Mouse (Mus musculus) cerebellum, adult 8-10 months (tissue): ENCODE measurements around the gene Gm45711.
A peak's percentile ranks its signal among the peaks of the same experiment; 100 is the strongest.
"Not testable (repeated sequence)": the region's sequence is repeated elsewhere in the genome, so short reads cannot be mapped to it uniquely, and the experiment has no call there.

Source experiments
- DNase-seq: peaks from one replicate; pipeline ENCODE4 v3.0.0; 2022

Gene Gm45711

DNA sequence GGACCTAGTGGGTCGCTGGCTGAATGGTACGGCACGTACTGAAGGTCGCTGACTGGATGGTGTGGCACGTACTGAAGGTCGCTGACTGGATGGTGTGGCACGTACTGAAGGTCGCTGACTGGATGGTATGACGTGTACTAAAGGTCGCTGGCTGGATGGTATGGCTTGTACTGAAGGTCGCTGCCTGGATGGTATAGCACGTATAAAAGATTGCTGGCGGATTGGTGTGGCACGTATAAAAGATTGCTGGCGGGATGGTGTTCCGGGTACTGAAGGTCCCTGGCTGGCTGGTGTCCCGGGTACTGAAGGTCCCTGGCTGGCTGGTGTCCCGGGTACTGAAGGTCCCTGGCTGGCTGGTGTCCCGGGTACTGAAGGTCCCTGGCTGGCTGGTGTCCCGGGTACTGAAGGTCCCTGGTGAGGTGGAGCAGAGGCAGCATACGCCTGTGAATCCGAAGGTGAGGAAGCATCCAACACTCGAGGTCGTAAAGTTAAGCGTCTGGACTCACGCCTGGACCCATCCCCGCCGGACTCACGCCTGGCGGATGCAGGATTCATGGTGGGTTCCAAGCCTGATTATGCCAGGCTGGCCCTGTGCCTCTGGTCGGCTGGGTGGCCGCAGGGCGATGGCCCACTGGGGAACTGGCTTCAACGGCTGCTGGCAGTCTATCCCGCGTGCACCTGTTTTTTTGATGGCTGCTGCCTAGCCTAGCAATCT is at the start of gene Gm45711, which contains the start of gene Cmtm1:
TSS of gene Gm45711 (minus strand) at position 641 of the 715 bp plus-strand sequence.
TSS of gene Cmtm1 (minus strand) at position 705 of the 715 bp plus-strand sequence.
- DNase-seq: peak; percentile 23

DNA sequence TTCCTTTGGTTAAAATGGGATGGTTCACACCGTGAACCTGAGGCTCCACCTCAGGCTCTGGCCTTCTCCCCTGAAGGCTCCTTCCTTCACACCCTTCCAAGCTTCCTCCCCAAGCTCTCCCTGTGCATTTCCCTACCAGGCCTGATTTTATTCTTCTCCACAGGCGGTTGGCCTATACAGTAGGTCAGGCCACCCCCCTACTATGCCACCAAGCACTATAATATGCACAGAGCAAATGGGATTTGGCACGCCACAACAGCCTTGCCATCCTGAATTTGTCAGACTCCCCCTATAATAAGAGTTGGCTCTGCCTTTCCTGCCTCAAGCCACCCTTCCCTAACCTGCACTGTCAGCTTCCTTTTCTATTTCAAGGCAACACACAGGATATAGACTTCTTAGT is 48.8 kb upstream of the Gm45711 start:
- DNase-seq: no peak

DNA sequence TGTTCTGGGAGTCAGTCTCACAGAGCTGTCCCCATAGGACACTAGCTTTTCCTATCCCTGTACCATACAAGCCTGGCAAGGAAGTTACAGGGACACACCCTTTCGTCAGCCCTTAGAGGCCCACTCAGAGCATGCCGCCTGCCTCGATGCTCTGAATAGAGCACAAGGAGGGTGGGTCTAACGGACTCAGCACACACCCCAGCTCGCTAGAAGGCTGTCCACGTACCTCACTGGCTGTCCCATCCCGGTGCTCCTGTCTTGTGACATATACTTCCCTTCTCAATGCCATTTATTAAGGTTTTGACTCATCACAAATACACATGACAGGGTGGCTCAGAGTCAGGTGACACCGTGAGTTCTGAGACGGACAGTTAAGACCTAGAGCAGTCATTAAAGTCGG is 44.6 kb upstream of the Gm45711 start:
- no peak for DNase-seq

DNA sequence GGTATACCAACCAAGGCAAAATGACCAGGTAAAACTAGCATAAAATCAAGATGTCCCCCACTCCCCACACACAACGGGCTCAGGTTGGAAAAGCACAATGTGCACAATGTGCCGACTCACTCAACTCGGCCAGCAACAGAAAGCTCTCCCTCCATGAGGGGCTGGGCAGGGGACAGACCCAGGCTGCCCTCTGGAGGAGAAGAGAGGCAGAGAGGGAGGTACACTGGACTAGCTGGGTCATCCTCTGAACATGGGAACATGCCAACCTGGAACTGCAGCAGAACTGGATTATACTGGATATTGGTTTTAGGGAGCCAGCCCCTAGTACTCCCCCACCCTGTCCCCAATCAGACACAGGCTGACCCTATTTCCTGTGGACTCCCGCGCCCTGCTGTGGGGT is 43.3 kb upstream of the Gm45711 start:
- no peak for DNase-seq

DNA sequence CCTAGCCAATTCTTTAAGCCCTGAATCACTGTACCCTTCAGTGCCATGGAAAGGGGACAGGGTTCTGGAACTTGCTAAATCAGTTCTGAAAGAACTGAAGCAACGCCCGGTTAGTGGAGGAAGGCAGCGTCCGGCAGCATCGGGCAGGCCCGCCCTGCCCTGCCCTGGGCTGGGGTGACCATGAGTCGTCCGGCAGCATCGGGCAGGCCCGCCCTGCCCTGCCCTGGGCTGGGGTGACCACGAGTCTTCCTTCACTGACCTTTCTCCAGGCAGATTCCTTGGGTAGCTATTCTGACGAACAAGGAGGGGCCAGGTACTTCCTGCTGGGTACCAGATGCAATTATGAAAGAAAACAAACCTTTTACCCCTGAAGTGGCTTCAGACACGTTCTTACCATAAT is 40.2 kb upstream of the Gm45711 start:
- DNase-seq: no peak

DNA sequence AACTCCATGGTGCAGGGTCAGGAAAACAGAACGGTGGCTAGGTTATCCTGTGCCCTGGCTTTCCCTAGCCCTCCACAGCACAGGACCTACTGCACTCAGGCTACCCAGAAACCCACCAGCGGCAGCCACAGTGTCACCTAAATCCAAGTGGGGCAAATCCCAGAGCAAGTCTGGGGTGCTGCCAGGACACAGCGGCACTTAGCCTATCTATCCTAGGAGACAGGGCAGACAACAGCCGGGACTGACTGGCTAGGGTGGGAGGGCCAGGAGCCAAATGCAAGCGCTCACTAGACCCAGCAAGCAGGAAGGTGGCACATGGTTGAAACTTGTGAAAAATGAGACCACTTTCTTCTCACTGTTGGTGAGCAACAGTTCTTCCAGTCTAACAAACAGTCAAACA is 39.1 kb upstream of the Gm45711 start:
- no peak for DNase-seq

DNA sequence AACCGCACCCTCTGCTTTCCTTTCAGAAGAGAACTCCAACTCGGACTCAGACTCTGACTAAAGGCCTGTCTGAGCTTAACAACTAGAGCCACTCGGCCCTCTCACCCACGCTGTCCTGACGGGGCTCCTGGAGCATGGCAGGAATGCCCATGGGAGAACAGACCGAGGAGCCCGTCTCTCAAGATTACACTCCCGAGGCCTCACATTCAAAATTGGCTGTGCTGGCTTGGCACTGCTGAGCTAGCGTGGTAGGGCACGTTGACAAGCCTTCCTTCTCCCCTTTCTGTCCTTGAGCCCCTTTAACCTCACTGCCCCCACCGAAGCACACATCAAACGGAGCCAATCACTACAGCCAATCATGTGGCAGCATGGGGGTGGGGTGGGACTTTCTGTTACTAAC is 36.8 kb upstream of the Gm45711 start:
- DNase-seq: no peak

DNA sequence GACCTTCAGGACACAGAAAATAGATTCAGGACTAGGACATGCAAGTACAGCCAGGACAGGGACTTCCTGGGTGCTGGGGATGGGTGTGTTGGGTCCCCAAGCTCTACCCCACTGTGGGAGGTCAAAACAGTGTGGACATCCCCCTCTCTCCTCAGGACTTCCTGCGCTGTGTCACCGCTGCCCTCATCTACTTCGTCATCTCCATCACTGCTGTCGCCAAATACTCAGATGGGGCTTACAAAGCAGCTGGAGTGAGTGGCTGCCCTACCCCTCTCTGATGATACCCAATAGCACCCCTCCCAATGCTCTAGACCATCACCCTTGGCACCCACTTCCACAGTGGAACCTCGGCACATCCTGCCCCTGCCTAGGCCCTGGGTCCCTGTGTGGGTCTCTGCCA is 34.7 kb upstream of the Gm45711 start:
- DNase-seq: no peak

DNA sequence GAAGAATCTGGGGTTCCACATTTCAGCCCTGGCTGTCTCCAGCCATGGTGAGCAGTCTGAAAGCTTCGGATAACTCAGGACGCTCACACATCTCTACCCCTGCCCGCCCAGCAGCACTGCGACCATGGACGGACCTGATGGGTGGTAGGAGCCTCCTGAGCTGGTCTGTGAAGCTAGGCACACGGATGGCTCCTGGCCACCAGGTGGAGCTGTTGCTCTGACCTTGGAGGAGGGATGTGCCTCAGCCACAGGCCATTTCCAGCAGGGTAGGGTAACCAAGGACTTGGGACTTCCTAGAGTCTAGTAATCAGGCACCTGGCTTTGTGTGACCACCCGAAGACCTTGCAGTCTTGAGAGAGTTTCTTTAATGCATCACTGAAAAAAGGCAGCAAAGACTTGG is 34.1 kb upstream of the Gm45711 start:
- DNase-seq: peak; percentile 89

DNA sequence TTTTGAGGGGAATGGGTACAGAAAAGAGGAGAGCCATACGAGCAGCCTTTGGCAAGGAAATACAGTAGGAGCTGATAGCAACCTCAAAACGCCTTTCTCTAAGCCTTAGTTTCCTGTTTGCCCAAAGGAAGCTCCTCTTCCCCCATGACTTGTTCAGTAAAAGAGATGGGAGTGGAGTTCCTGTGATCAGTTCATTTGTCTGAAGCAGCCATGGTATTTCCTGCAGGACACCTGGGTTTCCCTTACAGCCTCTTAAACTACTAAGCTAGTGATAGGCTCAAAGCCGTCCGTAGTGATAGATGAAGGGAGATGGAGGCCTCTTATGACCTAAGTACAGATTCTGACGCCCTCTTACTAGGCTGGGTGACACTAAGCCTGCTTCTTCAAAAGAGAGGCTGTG is 32.5 kb upstream of the Gm45711 start:
- no peak for DNase-seq

DNA sequence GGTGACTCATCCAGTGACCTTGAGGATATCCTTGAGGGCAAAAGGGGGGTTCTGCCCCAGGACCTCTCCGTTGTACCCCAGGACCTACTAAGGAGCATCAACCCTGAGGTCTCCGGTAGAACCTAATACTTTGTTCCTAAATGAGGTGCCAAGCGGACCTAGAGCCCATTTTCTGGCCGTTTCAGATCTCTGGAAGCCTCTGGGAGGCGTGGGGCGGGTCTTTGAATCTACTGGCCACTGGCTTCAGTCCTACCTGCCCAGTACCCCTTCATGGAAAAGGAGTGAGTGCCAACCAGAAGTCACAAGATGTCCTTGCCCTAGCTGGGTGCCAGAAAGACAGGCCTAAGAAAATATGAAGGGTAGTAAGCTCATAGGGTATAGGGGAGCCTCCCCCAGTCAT is 31.8 kb upstream of the Gm45711 start:
- DNase-seq: no peak

DNA sequence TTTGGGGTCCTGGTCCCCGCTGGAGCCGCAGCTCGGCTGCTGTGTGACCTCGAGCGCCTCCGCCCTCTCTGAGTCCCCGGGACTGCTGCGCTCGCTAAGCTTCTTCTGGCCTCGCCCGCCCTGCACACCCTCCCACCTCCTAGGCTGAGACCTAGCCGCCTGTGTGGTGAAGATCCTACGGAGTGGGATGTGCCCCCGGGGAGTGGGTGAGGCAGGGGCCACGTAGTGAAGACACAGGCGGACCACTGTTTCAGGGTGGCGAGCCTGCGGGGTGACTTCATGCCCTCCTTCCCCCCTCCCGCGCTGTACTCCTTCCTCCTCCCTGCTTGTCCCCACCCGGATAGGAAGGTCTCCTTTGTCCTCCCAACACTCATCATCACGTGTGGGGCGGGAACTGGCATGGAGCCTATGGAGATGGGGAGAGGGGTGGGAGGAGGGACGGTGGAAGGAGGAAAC is 31.3 kb upstream of the Gm45711 start:
- no peak for DNase-seq

DNA sequence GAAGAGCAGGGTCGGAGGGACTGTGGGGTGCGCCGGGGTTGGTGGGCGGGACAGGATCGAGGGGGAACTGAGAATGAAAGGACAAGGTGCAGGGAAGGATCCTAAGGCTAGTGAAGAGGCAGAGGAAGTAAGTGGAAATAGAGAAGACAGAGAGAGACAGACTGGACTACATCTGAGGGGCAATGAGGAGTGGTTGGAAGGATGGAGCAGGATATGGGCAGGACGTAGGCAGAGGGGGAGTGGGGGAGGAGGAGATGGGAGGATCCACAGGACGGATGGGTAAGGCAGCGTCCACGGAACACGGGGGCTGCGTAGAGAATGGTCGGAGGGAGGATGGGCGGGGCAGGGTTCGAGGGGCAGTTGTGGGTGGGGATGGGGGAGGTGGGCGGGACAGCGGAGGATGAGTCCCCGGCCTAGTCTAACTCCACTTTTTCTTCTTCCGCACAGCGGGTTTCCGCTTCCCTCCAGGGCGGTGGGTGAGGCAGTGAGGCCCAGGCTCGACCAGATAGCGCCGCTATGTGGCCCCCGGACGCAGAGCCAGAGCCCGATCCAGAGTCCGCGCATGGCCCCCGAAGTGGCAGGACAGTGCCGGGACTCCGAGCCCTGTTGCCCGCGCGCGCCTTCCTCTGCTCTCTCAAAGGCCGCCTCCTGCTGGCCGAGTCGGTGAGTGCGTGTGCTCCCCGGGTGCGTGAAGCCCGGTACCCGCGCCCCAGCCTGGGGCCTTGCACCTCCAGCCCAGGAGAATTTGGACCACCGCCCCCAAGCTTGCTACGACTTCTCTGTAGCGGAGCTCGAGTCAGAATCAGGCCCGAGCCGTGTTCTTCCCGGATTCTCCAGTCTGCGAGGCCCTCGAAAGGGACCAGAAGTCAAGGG is 30.6 kb upstream of the Gm45711 start:
- DNase-seq: peak; percentile 41

DNA sequence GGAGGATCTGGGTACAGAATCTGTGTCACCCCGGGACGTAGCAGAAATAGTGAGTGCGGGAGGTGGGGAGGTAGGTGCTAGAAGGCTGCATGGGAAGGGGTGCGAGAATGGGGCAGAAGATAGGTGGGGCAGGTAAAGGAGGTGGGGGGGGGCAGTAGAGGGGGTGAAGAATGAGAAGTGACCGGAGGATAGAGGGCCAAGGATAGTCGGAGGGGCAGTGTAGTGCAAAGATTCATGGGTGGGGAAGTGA is 30.0 kb upstream of the Gm45711 start:
- no peak for DNase-seq

DNA sequence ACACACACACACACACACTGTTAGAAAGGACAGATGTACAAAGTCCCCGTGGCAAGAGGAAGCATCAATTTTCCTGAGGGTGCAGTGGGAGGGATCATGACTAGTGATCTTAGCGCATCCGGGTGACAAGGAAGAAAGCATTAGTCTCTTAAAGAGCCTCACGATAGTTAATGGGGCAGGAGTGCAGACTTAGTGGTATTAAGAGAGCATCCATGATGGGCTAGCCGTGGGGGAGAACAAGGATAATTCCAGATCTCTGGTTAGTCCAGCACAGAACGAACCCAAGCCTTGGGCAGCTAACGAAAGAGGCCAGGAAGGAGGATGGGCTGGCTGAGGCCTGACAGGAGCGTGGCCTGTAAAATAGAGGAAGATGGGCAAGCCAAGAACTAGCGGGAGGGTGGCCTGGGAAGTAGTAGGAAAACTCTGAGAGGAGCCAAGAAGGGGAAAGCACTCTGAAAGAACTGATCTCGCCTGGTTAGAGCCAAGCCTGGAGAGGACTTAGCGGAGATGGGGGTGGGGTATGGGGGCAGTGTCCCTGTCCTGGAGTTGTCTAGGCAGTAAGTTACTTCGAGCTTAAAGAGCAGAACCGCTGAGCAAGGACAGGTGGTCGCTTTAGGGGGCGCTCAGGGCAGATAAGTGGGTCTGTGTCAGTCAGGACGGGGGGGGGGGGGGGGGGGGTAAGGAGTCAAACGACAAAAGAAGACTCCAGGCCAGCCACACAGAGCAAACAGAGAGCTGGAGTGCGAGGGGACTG is 29.5 kb upstream of the Gm45711 start, which contains the start of gene Cmtm3:
TSS of gene Cmtm3 (plus strand) at position 182 of the 754 bp plus-strand sequence.
- DNase-seq: no peak

DNA sequence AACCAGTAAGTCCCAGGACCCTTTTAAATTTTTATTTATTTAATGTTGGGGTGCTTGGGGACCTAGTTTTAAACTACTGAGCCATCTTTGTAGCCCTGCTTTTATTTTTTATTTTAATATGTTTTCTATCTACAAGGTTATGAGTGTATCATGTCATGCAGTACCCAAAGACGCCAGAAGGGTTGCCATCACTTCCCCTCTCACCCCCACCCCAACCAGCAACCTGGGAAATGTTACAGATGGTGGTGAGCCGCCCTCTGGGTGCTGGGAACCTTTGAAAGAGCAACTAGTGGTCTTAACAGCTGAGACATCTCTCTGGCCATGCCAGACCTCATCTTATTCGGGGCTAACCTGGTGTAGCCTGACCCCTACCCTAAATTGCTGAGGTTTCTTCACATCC is 28.0 kb upstream of the Gm45711 start:
- DNase-seq: no peak

DNA sequence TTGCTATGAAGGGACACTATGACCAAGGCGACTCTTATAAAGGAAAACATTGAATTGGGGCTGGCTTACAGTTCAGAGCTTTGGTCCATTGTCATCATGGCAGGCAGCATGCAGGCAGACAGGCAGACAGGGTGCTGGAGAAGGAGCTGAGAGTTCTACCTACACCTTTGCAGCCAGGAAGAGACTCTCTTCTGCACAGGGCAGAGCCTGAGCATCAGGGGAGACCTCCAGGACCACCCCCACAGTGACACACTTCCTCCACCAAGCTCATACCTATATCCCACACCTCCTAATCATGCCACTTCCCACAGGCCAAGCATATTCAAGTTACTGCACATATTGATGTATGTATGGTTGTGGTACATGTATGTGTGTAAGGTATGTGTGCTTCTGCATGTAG is 26.9 kb upstream of the Gm45711 start:
- no peak for DNase-seq

DNA sequence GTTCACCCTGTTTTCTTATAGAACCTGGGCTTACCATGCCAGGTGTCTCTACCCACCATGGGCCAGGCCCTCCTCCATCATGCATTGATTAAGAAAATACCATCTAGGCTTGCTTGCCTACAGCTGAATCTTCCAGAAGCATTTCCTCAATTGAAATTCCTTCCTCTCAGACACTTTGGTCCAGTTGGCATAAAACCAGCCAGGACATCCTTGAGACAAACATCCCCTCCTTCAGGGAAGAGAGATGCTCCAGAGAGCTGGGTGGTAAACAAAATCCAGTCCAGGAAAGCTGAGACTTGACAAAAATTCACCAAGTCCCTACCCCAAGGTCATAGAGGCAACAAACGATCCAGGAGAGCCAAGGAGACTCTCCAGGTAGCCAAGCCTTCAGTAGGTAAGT is 24.3 kb upstream of the Gm45711 start:
- no peak for DNase-seq

DNA sequence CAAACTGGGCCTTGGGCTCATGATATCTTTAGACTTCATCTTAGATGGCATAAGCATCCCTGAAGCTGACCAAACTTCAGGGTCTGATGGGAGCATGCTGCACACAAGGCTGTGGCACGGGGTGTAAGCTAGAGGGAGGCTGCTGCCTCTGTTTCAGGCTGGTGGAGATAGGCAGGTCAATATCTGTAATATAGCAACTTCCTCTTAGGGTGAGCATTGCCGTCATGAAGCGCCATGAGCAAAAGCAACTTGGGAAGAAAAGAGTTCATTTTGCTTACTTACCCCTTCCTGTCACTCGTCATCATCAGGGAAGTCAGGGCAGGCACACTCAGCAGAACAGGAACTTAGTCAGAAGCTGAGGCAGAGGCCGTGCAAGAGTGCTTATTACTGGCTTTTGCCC is 23.9 kb upstream of the Gm45711 start:
- no peak for DNase-seq

DNA sequence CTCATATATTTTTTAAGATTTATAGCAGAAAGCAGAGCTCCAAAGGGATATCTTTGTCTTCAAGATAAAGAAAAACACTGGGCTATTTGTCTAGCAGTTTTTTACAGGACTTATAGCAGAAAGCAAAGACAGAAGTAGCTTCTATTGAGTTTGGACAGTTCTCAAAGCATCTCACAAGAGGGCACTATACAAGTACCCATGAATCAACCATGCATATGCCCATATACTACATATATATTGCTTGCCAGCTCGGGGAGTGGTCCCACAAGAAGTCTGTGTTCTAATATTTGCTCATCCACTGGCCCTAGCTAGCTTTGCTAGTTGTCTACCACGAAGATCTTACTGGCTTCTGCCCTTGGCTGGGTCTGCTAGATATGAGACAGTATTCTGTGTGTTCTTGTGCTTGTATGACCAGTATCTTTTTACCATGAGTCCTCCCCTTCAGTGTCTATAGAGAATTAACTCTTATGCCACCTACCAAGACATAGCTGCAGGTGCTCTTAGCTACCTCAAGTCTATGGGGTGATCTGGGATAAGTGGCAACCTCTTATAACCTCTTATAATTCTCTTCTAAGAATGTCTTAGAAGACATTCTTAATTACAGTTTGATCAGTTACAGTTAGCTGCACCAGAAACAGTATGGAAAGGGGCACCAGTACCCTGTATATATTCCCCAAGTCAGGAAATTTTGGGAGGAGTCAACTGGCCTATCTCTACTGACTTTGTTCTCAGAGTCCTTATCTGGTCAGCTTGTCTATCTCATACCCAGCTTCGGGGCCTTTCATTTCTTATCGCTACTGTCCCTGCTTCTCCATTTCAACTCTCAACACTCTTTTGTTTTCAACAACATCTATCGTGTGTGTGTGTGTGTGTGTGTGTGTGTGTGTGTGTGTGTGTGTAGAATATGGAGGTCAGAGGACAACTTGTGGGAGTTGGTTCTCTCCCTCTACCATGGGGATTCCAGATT is 23.1 kb upstream of the Gm45711 start:
- DNase-seq: no peak

DNA sequence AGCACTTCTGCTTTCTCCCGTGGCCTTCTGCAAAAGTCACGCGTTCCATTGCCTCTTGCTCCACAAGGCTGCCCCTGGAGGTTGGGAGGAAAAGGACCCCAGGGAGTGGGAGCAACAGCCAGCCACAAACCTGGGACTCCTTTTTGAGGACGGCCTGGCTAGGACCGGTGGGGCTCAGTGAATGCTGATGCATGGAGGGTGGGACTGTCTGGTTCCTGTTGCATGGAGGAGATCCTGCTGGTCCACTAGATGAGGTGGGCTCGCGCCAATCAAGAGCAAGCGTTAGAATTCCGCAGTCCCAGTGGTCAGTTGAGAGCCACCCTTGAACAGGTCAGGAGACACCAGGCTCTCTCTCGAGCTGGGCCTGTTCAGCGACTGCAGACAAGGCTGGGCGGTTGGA is 12.0 kb upstream of the Gm45711 start, which contains the start of gene Cmtm2b:
TSS of gene Cmtm2b (plus strand) at position 301 of the 400 bp plus-strand sequence.
- DNase-seq: not testable (repeated sequence)

DNA sequence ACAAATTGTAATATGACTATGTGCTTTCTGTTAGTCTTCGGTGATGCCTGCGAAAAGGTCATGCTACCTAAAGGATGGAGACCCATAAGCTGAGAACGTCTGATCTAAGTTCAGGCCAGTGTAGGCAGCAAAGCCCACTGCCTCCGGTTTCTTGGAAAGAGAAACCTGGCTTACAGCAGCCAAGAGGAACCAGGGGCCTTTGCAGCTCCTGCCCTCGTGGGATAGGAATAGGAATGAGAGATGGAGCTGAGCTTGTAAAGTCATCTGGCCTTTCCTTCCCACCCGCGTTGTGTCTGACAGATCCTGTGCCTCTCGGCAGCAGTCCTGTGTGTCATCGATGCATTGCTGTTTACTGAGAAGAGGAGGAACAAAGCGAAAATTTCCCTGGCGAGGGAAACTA is 11.4 kb upstream of the Gm45711 start, which contains the start of gene Gm11020:
TSS of gene Gm11020 (plus strand) at position 301 of the 400 bp plus-strand sequence.
- DNase-seq: not testable (repeated sequence)
